Mouse (Mus musculus): ENCODE data around the gene Mcu.

GRCm38 (mm10) chr10:59459767-59460166, 156.7 kb downstream of the Mcu start:
- TF ChIP-seq CTCF (IDR thresholded peaks at IDR 0.05; ENCODE audit: insufficient read depth, low read length) (no peak), POLR2A (IDR thresholded peaks at IDR 0.05; ENCODE audit: borderline replicate concordance, extremely low read depth, low read depth, low read length) (no peak)

Data from lung, adult 2 months (tissue).